Mouse (Mus musculus) macrophage (primary cell): ENCODE measurements around the gene Schip1. TPM values are rescaled to one million over a fixed set of nuclear protein-coding genes. Genes with fewer than 3 reads are reported as not detected.

Experiments
- H3K27ac ChIP-seq: fragments of 350-480 bp; formaldehyde crosslinking; 2 replicates; pipeline ENCODE4 v1.9.0; 2021
- H3K36me3 ChIP-seq: fragments of 350-480 bp; formaldehyde crosslinking; 2 replicates; pipeline ENCODE4 v1.9.0; 2021; ENCODE audit errors: inconsistent target
- H3K4me3 ChIP-seq: fragments of 350-480 bp; formaldehyde crosslinking; 2 replicates; pipeline ENCODE4 v1.9.0; 2021; ENCODE audit errors: inconsistent target
- H3K79me2 ChIP-seq: fragments of 350-480 bp; formaldehyde crosslinking; 2 replicates; pipeline ENCODE4 v1.9.0; 2021; ENCODE audit errors: inconsistent target
- WGBS: methylation state at CpG from one replicate; pipeline ENCODE4 v1.1.7; 2026; ENCODE audit warnings: inconsistent platforms; ENCODE audit not compliant: missing documents; 5-methylcytosine and 5-hydroxymethylcytosine counted together
- polyA plus RNA-seq: library from polyadenylated mRNA; stranded (reverse); fragments of 250-400 nt; gene quantifications from 3 replicates; pipeline ENCODE4 v1.2.4, GENCODE M21; 2018; ENCODE audit warnings: inconsistent platforms

Schip1 gene
- polyA plus RNA-seq, 1 experiment from 2014 or later, result not detected

- WGBS, result 75% methylated on average over 3 of the region's 3 CpGs
Observed at GRCm38 (mm10) chr3:68271457-68271856, 206.9 kb downstream of the Schip1 start.

GRCm38 (mm10) chr3:68271881-68272280, 207.3 kb downstream of the Schip1 start:
- no peaks in the 10 kb centered on the region for H3K79me2 ChIP-seq
- H3K4me3 ChIP-seq, result no peak overlapping the region
- H3K27ac ChIP-seq, result no peak overlapping the region
- H3K36me3 ChIP-seq, result no peaks in the 10 kb centered on the region
- 94% methylated on average over 3 of the region's 3 CpGs for WGBS

More at GRCm38 (mm10) chr3:68271457-68271856, 206.9 kb downstream of the Schip1 start:
- H3K4me3 ChIP-seq, result no peak overlapping the region
- no peaks in the 10 kb centered on the region for H3K36me3 ChIP-seq
- H3K79me2 ChIP-seq, result no peaks in the 10 kb centered on the region
- H3K27ac ChIP-seq, result no peak overlapping the region

- WGBS, result 80% methylated on average over 7 of the region's 7 CpGs
- Histone ChIP-seq H3K79me2 (no peaks in the 10 kb centered on the region), H3K27ac (no peak overlapping the region), H3K4me3 (no peak overlapping the region), H3K36me3 (no peaks in the 10 kb centered on the region)
Observed at GRCm38 (mm10) chr3:68282844-68283594, 218.4 kb downstream of the Schip1 start.

DNA sequence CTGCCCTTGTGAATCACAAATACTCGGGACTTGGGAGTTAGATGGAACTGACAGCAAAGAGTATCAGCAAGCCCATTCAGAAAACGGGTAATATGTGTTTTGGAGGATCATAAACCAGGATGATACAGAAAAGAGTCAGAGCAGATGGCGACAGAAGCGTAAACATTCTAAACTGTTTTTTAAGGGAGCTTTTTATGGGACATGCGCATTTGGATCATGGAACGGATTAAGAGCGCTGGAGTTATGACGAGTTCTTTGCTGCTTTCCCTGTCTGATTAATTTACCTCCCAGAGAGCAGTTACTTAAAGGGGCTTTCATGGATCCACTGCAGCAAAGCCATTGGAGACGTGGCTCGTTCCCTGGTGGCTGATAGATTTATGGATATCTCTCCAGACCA, 219.0 kb downstream of the Schip1 start:
- 76% methylated on average over 10 of the region's 10 CpGs for WGBS
- H3K27ac ChIP-seq, result no peak overlapping the region

DNA sequence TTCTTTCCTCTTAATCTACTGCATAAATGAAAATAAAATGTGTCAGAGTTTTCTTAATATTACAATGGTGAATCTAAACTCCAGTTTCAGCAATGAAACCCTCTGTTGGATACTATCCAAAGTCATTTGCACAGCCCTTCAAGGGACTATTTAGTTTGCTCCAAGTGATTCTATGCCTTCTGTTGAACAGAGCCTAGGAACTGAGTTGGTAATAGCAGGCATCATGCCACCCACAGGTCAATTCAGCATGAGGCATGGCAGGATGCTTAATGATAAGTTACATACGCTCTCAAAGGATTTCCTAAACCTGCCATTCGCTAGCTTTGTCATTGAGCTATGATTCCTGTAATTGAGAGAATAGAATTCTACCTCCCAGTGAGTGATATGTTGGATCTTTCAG, 219.9 kb downstream of the Schip1 start:
- Histone ChIP-seq H3K4me3 (no peak overlapping the region), H3K79me2 (no peaks in the 10 kb centered on the region), H3K36me3 (no peaks in the 10 kb centered on the region), H3K27ac (no peak overlapping the region)
- 82% methylated on average over 2 of the region's 2 CpGs for WGBS

More for the DNA sequence above, 219.0 kb downstream of the Schip1 start:
- Histone ChIP-seq H3K79me2 (no peaks in the 10 kb centered on the region), H3K36me3 (no peaks in the 10 kb centered on the region), H3K4me3 (no peak overlapping the region)

- Histone ChIP-seq H3K27ac (no peak overlapping the region), H3K4me3 (no peak overlapping the region), H3K36me3 (no peaks in the 10 kb centered on the region), H3K79me2 (no peaks in the 10 kb centered on the region)
- WGBS, result 95% methylated on average over 7 of the region's 7 CpGs
Observed at GRCm38 (mm10) chr3:68296752-68297151, 232.2 kb downstream of the Schip1 start.

DNA sequence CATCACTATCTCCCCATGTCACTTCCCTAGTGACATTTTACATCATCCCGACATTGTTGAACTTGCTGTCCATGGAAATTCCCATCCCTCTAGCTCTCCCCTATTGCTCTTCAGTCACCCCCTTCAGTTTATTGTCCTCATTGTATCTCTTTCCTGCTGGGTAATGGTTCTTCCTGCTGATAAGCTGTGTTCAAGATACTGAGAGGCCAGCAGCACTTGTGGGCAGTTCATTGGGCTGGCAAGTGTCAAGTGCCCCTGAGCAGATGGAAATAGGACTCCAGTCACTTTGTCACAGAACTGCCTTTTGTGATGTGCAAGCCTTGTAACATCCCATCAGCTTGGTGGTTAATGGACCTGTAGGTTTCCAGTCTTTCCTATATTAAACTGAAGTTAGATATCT, 241.0 kb downstream of the Schip1 start:
- no peak overlapping the region for H3K4me3 ChIP-seq
- WGBS, result 11% methylated on average over 1 of the region's 1 CpGs
- no peaks in the 10 kb centered on the region for H3K79me2 ChIP-seq
- no peak overlapping the region for H3K27ac ChIP-seq
- H3K36me3 ChIP-seq, result no peaks in the 10 kb centered on the region

DNA sequence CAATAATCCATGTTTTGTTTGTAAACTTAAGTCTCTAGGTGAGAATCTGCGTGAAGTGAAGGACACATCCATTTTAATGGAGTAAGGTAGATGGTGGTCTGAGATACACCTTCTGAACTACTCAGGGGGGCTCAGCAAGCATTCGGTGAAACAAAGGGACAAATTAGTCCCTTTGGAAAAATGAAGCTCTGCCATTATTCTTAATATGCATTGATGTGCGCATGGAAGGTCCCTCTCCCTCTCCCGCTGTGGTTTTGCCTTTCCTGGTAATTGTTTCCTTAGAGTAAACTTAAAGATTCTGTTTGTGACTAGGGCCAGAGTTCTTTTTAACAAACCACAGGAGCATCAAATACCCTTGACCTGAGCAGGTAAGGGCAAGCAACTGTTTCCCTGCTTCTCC, 242.1 kb downstream of the Schip1 start:
- H3K36me3 ChIP-seq, result no peaks in the 10 kb centered on the region
- H3K4me3 ChIP-seq, result no peak overlapping the region
- WGBS, result 62% methylated on average over 4 of the region's 4 CpGs
- no peak overlapping the region for H3K27ac ChIP-seq
- H3K79me2 ChIP-seq, result no peaks in the 10 kb centered on the region

GRCm38 (mm10) chr3:68325575-68325974, 261.0 kb downstream of the Schip1 start:
- no peaks in the 10 kb centered on the region for H3K79me2 ChIP-seq
- no peaks in the 10 kb centered on the region for H3K36me3 ChIP-seq
- WGBS, result 79% methylated on average over 6 of the region's 6 CpGs
- no peak overlapping the region for H3K27ac ChIP-seq
- H3K4me3 ChIP-seq, result no peak overlapping the region

DNA sequence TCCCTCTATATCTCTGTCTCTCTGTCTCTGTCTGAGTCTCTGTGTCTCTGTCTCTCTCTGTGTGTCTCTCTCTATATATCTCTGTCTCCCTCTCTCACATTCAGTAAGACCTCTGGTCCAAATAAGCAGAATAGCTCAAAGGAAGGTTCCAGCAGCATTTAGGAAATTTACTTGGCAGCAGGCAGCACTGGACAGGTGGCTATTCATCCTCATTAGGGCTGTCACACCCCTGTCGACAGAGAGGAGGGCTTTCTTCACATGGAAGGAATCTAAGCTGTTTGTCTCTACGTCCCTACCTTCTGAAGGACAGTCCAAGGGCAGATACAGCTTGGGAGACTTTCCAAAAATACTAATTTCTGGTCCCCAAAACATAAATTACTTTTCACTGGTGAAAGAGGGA, 267.9 kb downstream of the Schip1 start:
- no peaks in the 10 kb centered on the region for H3K79me2 ChIP-seq
- no peak overlapping the region for H3K27ac ChIP-seq
- no peaks in the 10 kb centered on the region for H3K36me3 ChIP-seq
- H3K4me3 ChIP-seq, result no peak overlapping the region
- 57% methylated on average over 2 of the region's 2 CpGs for WGBS

- Histone ChIP-seq H3K79me2 (no peaks in the 10 kb centered on the region), H3K27ac (no peak overlapping the region), H3K36me3 (no peaks in the 10 kb centered on the region), H3K4me3 (no peak overlapping the region)
- 90% methylated on average over 4 of the region's 4 CpGs for WGBS
Observed at GRCm38 (mm10) chr3:68335501-68335900, 270.9 kb downstream of the Schip1 start.

DNA sequence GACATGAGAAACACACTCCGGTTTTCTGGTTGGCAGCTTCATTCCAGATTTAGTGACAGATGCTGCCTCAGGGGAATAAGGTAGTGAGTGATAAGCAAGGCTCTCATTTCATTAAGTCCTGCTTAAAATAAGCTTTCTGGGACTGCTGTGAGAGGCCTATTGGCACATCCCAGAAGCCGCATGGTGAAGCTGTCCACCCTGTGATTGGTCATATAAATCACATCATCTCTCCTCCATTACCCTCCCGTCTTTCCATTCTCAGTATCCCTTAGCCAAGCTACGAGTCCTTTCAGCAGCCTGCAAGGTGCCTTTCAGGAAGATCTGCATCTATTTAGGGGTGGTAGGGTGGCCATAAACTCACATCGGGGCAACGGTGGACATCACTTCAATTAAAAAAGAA, 286.0 kb downstream of the Schip1 start:
- H3K27ac ChIP-seq, result no peak overlapping the region
- 90% methylated on average over 6 of the region's 6 CpGs for WGBS
- H3K4me3 ChIP-seq, result no peak overlapping the region
- H3K79me2 ChIP-seq, result no peaks in the 10 kb centered on the region
- H3K36me3 ChIP-seq, result no peaks in the 10 kb centered on the region

GRCm38 (mm10) chr3:68351461-68351860, 286.9 kb downstream of the Schip1 start:
- no peaks in the 10 kb centered on the region for H3K36me3 ChIP-seq
- WGBS, result 87% methylated on average over 3 of the region's 3 CpGs
- no peak overlapping the region for H3K27ac ChIP-seq
- H3K4me3 ChIP-seq, result no peak overlapping the region
- no peaks in the 10 kb centered on the region for H3K79me2 ChIP-seq

DNA sequence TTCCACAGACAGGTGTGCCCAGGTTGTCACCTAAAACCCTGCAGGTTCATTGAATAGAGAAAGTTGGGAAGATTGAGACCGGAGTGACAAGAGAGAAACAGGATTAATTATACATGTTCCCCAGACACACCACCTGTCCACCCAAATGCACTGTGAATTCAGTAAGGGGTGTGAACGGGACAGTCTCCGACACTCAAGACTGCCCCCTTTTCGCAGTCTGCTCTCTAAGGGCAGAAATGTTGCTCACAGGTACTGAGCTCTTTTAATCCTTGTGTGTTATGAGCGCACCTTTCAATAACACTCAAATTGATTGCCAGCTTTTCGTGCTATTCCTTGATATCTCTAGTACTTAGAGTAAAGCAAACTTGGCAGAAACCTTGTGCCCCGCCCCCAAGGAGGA, 288.4 kb downstream of the Schip1 start:
- Histone ChIP-seq H3K27ac (no peak overlapping the region), H3K36me3 (no peaks in the 10 kb centered on the region), H3K4me3 (no peak overlapping the region), H3K79me2 (no peaks in the 10 kb centered on the region)
- WGBS, result 92% methylated on average over 7 of the region's 7 CpGs

- Histone ChIP-seq H3K27ac (no peak overlapping the region), H3K4me3 (no peak overlapping the region), H3K36me3 (no peaks in the 10 kb centered on the region), H3K79me2 (no peaks in the 10 kb centered on the region)
- WGBS, result 95% methylated on average over 3 of the region's 3 CpGs
Observed at GRCm38 (mm10) chr3:68353492-68353891, 288.9 kb downstream of the Schip1 start.

- Histone ChIP-seq H3K79me2 (no peaks in the 10 kb centered on the region), H3K4me3 (no peak overlapping the region), H3K27ac (no peak overlapping the region), H3K36me3 (no peaks in the 10 kb centered on the region)
- WGBS, result 78% methylated on average over 2 of the region's 2 CpGs
Observed at GRCm38 (mm10) chr3:68356516-68356915, 291.9 kb downstream of the Schip1 start.
